Comparison of ENCODE assay signal across 13 mouse cellular contexts in the genomic region with DNA sequence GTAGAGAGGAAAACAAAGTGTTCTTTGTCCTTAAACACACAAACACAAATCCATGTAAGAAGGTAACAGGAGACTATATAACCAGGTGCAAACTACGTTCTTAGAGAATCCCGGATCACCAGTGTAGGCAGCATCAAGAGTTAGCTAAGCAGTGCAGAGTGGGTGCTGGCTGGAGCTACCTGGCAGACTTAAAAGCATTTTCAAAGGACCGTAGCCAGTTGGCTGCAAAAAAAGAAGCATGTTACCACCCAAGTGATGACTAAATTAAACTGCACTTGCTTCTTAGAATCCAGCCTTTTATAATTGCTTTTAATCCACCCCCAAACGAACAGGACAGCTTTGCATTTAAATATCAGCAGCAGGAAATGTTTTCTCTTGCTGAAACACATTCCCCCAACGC.
A peak's percentile ranks its signal among the peaks of the same experiment; 100 is the strongest.
DNase-seq lines count a peak whose midpoint lies in the region.
"Had no signal": no experiment of that assay in that cellular context is flagged by ENCODE, and none has a peak within 500 bp of the region (broad histone marks: within the 10 kb centered on the region; RNA-seq: fewer than 3 reads in every experiment).

No protein-coding gene starts in this region.

- peak; percentile 65 for DNase-seq in right cerebral cortex, adult 18-20 months
- DNase-seq in right cerebral cortex, postnatal 4 days: no peak
- DNase-seq in frontal cortex, postnatal 36 days (ENCODE audit: low spot score in 2 of 2): peak; percentile 42 to 75
- DNase-seq in left cerebral cortex, adult 9 months (ENCODE audit: low spot score in 2 of 2): peak; percentile 48 to 78
- DNase-seq in adrenal gland, postnatal 25 days: no peak
- no peak for DNase-seq in urinary bladder, adult 18-20 months (ENCODE audit: low spot score in 2 of 2)
- DNase-seq in adrenal gland, postnatal 10 days: no peak
- DNase-seq: cerebellum, adult 2 months; gastrocnemius, postnatal 25 days; kidney, adult 18-20 months; kidney, postnatal 36 days; lung, adult 18-20 months; thymus, postnatal 36 days had no signal

Comparison
In these comparisons a context has a peak if more than half of its experiments do, and no peak if none do; other contexts are left out.
1. DNase-seq: peak in right cerebral cortex, adult 18-20 months (single experiment), frontal cortex, postnatal 36 days (2 of 2) and left cerebral cortex, adult 9 months (2 of 2); none in right cerebral cortex, postnatal 4 days (single experiment), adrenal gland, postnatal 25 days (single experiment), urinary bladder, adult 18-20 months (0 of 2) and adrenal gland, postnatal 10 days (single experiment).